Mouse (Mus musculus) retina, adult 2 months (tissue): ENCODE measurements around the gene Gm8882.
"Not testable (repeated sequence)": the region's sequence is repeated elsewhere in the genome, so short reads cannot be mapped to it uniquely, and the experiment has no call there.

Experiments used
- DNase-seq: peaks from one replicate; pipeline ENCODE4 v3.0.0-alpha.2; 2012; ENCODE audit warnings: low read depth, low spot score

Gene Gm8882

DNA sequence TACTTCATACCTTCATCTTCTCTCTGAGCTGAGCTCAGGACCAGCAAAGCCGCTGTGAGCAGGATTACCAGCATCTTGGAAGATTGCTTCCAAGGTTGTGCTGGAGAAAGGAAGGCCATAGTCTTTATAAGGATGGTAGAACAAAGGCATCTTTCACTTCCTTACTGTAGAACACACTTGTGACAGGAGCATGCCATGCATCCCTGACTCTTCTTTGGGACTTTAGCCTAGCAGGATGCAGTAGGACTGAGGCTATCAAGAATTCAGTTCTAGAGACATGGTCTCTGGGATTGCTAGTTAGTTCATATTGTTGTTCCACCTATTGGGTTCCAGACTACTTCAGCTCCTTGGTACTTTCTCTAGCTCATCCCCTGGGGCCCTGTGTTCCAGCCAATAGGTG, at the start of gene Gm8882:
Gene Gm8882 (minus strand): TSS at position 101 of the 400 bp plus-strand sequence.
- not testable (repeated sequence) for DNase-seq

DNA sequence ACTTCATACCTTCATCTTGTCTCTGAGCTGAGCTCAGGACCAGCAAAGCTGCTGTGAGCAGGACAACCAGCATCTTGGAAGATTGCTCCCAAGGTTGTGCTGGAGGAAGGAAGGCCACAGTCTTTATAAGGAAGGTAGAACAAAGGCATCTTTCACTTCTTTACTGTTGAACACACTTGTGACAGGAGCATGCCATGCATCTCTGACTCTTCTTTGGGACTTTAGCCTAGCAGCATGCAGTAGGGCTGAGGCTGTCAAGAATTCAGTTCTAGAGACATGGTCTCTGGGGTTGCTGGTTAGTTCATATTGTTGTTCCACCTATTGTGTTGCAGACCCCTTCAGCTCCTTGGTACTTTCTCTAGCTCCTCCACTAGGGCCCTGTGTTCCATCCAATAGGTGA, 49.3 kb downstream of the Gm8882 start, which contains the start of gene Prpmp5:
Gene Prpmp5 (minus strand): TSS at position 101 of the 400 bp plus-strand sequence.
- DNase-seq: not testable (repeated sequence)
